Mouse (Mus musculus): ENCODE data around the gene Map2k6.

Gene Map2k6

DNA sequence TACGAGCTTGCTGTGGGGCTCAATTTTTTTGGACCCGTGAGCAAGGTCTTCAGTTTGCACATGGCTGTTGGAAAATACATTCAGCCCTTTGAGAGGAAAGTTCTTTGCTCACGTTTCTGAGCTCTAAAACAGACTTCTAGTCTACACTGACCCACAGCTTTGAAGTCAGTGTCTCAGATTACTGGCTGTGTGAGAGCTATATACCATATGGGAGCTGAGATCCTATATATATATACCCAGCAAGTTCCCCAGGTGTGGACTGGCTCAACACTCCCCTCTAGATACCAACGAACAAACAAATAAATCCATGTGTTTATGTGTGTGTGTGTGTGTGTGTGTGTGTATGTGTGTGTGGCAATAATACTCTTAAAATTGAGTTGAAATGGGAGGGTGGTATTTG, 83.7 kb downstream of the Map2k6 start:
- DNase-seq (ENCODE audit: inconsistent age in 2 of 2, low spot score in 1 of 2), result no peak

- DNase-seq (ENCODE audit: inconsistent age in 2 of 2, low spot score in 1 of 2), result peak; percentile 30 to 83
Measured at GRCm38 (mm10) chr11:110483165-110483564, 84.2 kb downstream of the Map2k6 start.

DNA sequence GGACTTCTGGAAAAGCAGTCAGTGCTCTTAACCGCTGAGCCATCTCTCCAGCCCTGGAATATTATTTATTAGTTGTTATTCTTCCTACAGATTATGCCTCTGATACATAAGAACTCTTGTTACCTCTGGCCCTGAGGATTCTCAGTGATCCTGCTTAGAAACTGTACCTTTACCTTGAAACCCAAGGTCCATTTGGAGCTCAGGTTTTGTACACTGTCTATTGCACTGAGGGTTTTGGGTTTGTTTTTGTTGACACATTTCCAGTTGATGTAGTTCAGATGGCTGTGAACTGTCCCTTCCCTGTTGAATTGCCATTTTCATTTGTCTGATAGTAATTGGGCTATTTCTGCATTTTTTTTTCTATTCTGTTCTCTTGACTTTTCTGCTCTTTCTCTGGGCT, 85.5 kb downstream of the Map2k6 start:
- DNase-seq (ENCODE audit: inconsistent age in 2 of 2, low spot score in 1 of 2), result no peak

DNA sequence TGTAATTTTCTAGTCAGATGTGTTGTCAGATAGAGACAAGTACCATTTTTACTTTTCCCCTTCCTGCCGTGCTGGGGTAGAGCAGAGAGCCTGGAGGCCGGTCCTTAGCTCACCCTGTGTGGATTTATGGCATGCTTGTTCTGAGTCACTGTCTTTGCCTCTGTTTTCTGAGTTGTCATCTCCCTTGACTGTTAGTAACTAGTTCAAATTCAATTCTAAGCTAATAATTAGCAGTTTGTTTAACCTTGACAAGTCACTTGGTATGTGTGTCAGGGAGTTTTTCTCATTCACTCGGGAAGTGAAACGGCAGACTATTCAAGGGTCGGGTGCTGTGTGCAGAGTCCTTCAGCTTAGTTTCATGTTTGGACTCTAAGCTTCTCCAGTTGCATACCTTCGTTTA, 86.2 kb downstream of the Map2k6 start:
- DNase-seq (ENCODE audit: inconsistent age in 2 of 2, low spot score in 1 of 2), result peak in 1 of 2 experiments; percentile 73

DNA sequence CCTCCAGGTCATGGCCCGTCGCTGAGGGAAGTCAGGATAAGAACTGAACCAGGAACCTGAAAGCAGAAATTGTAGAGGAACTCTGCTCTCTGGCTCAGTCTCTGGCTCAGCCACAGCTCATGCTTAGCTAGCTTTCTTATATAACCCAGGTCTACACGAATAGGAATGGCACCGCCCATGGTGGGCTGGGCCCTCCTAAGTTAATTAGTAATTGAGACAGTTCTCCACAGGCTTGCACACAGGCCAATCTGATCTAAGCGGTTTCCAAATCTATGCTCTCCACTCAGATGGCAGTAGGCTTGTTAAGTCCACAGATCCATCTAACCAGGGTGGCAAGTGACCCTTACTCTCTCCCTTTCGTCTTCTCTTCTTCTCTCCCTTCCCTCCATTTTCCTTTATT, 88.9 kb downstream of the Map2k6 start:
- no peak for DNase-seq (ENCODE audit: inconsistent age in 2 of 2, low spot score in 1 of 2)

DNA sequence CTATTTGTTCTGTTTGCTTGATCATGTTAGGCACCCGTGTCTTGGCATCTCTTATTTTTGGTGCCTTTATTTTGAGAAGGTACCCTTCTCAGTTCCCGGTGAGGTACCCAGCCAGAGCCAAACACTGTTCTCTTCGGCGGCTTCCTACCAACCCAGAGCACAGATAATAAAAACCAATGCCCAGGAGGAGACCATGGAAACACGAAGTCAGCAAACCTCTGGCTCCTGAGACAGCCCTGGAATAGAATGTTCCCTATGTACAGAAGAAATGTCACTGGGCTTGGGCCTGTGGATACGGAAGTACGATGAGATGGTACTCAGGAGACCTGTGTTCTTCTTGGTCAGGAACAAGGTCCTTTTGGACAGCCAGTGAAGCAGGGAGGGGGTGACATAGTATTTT, 89.4 kb downstream of the Map2k6 start:
- DNase-seq (ENCODE audit: inconsistent age in 2 of 2, low spot score in 1 of 2), result no peak

- no peak for DNase-seq (ENCODE audit: inconsistent age in 2 of 2, low spot score in 1 of 2)
Measured at GRCm38 (mm10) chr11:110495323-110496060, 96.6 kb downstream of the Map2k6 start.

DNA sequence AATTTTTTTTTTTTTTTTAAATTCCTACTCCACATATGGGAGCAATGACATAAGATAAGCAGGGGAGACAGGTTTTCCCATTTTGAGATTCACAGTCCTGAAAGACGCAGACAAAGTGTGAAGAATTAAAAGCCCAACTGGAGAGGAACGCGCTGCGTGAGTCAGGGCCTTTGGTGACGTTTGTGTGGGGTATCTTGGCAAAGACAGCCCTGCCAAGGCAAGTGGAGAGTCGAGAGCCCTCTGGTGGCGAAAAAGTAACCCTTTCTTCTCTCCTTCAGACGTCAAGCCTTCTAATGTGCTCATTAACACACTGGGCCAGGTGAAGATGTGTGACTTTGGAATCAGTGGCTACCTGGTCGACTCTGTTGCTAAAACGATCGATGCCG, 97.1 kb downstream of the Map2k6 start:
- peak; percentile 60 to 86 for DNase-seq (ENCODE audit: inconsistent age in 2 of 2, low spot score in 1 of 2)

DNA sequence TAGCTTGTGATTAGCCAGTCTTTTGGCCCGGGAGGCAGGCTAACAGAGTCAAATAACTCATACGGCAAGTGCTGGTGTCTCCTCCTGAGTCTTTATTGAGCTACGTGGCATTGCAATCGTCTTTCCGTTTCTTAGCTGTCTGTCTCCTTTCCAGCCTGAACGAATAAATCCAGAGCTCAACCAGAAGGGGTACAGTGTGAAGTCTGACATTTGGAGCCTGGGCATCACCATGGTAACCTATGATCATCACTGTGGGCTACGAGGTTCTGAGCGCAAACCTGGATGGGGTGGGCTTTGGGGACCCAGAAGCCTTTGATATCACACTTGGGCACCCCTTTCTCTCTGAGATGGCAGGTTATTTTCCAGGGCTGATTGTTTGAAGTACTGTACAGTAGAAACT, 98.8 kb downstream of the Map2k6 start:
- no peak for DNase-seq (ENCODE audit: inconsistent age in 2 of 2, low spot score in 1 of 2)

DNA sequence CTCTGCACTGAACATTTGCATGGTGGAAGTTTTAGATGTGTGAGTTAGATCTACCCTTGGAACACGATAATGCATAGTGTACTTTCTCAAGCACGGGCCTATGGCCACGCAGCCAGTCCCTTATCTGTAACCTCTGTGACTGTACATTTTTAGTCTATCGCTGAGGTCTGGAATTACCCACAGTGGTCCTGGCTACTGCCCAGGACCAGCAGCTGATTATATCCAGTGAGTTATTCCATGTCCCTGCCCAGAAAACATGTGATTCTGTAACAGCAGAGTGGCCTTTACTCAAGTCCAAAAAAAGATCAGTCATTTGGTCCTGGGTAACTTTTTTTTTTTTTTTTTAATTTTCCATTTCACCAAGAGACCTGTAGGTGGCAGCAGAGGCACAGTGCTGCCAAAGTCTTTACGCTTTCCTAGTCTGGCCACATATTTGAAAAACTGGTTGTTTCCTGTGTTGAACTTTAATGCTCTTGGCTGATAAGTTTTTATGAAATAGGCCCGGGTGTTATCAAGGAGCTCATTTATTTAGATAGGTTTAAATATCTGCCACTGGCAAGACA, 99.8 kb downstream of the Map2k6 start:
- DNase-seq (ENCODE audit: inconsistent age in 2 of 2, low spot score in 1 of 2), result peak; percentile 54 to 87

DNA sequence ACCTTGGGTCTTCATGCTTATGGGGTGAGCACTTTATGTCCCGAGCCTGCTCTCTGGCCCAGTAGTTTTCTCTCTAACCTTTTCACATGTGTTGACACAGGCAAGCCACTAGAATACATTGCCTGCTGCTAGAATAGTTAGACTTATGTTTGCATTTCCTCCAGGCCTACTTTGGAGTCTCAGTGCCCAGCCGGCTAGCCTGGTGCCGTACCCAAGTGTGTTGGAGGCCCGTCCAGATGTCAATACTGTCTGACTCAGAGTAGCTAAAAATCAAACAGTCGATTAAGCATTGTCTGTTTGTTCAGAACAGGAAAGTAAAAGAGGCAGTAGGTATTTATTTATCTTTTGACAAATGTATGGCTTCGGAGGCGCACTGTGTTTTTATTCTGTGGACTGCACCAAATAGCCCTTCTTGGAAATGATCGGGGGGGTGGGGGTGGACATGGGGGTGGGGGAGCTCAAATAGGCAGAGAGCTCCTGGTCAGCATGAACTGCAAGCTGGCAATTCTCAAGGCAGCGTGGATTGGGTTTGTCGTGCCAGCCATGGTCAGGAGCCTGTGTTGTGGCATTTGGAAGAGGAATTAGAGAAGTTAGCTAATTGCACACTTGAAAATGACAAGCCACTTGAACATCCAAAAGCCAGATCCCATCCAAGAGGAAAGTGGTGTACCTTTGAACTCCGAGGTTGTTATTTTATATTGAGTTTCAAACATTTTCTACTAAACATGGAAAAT, 104.2 kb downstream of the Map2k6 start:
- DNase-seq (ENCODE audit: inconsistent age in 2 of 2, low spot score in 1 of 2), result no peak

- DNase-seq (ENCODE audit: inconsistent age in 2 of 2, low spot score in 1 of 2), result peak; percentile 22 to 49
Measured at GRCm38 (mm10) chr11:110511466-110511865, 112.5 kb downstream of the Map2k6 start.

GRCm38 (mm10) chr11:110518648-110519047, 119.7 kb downstream of the Map2k6 start:
- DNase-seq (ENCODE audit: inconsistent age in 2 of 2, low spot score in 1 of 2), result no peak

DNA sequence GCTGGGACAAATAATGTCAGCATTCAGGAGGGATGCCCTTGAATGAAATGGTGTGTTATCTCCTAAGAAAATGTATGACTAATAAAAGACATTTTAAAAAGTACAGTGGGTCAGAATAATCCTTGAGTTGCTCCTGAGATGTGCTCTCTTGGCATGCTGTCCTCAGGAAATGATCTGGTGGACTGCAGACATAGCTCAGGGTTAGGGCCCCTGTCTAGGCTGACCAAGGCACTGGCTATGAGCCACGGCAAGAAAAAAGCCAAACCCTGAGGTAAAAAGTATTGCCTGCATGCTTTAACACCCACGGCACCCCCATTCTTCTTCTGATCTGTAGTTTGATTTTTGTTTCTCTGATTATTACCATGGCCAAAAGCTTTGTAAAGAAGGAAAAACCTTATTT, 124.0 kb downstream of the Map2k6 start:
- peak; percentile 51 to 66 for DNase-seq (ENCODE audit: inconsistent age in 2 of 2, low spot score in 1 of 2)

DNA sequence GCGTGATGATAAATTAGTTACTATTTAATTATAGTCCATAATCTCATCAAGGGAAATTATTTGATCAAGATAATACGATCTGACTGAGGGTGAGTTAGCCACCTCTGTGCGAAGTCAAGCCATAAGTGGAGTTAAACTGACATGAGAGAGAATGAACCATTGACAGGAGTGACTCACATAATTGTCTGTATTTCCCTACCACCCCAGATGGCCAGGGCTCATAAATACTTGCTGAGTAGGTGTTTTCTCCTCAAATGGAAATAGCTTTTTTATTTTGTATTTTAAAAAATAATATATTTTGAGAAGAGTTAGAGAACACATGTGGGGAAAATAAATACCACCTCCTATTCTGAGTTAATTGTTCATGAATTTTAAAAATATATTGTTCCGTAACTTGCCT, 127.2 kb downstream of the Map2k6 start:
- no peak for DNase-seq (ENCODE audit: inconsistent age in 2 of 2, low spot score in 1 of 2)

DNA sequence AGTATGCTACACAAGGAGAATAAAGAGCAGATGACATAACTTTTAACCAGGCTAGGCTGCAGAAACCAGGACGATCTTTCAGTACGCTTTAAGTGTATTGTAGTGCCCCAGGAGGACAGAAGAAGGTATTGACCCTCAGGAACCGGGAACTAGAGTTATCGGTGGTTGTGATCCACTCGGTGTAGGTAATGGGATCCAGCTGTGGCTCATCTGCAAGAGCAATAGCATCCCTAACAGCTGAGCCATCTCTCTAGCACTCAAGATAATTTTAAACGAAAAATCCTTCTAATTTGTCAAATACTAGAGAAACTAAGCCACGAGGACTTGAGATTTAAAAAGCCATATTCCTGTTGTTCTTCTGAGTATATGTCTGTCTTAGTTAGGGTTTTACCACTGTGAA, 132.2 kb downstream of the Map2k6 start:
- DNase-seq (ENCODE audit: inconsistent age in 2 of 2, low spot score in 1 of 2), result no peak

- no peak for DNase-seq (ENCODE audit: inconsistent age in 2 of 2, low spot score in 1 of 2)
Measured at GRCm38 (mm10) chr11:110534856-110535255, 135.9 kb downstream of the Map2k6 start.

GRCm38 (mm10) chr11:110536533-110536932, 137.6 kb downstream of the Map2k6 start:
- no peak for DNase-seq (ENCODE audit: inconsistent age in 2 of 2, low spot score in 1 of 2)

DNA sequence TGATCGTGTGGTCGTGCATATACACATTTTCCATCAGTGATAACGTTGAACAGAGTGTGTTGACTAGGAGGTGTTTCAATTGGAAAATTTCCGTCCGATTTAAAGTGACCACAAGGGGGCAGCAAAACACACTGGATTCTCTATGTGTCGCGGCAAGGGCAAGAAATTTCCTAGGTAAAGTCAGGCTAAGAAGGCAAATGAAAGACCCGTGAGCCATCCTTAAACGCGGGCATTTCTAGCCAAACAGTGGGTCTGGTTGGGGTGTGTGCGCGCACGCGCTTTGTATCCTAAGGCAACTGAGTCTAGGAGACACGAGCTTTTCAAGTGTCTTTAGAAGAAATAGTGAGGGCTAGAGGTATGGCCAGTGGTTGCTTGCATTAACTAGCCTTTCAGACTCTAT, 138.7 kb downstream of the Map2k6 start:
- peak; percentile 70 to 93 for DNase-seq (ENCODE audit: inconsistent age in 2 of 2, low spot score in 1 of 2)

GRCm38 (mm10) chr11:110538206-110538605, 139.3 kb downstream of the Map2k6 start:
- no peak for DNase-seq (ENCODE audit: inconsistent age in 2 of 2, low spot score in 1 of 2)

DNA sequence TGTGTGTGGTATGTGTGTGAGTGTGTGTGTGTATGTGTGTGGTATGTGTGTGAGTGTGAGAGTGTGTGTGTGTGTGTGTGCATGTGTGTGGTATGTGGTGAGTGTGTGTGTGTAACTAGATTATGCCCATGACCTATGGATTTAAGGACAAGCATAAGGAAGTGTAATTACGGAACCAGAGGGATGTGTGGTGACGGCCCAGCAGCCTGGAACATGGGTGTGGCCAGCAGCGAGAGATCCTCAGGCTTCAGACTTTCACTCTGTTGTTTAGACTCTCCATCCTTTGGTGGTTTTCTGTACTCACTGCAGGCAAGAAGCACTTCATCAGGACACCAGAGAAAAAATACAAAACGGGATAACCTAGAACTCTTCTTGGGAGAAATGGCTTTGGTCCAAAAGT, 143.0 kb downstream of the Map2k6 start:
- no peak for DNase-seq (ENCODE audit: inconsistent age in 2 of 2, low spot score in 1 of 2)

Data from adrenal gland, adult (tissue).